Mouse (Mus musculus) MEL (cell line): ENCODE measurements at regions not wholly inside any gene's neighbourhood (a gene's known extent, or its start where the extent isn't known, plus 50 kb on each side); places are given as distances from the start of the nearest gene placed in this dataset.
A peak's percentile ranks its signal among the peaks of the same experiment; 100 is the strongest.

Source experiments
- DNase-seq: peaks from one replicate; pipeline ENCODE4 v3.0.0; 2011; ENCODE audit warnings: low read depth, low spot score
- H3K27ac ChIP-seq: 2 replicates; pipeline ENCODE4 v1.5.1; 2012; ENCODE audit warnings: low read depth, mild to moderate bottlenecking, control low read depth, low read length, moderate library complexity; ENCODE audit not compliant: control insufficient read depth
- H3K27me3 ChIP-seq, 2 experiments: fragments of 150-350 bp in 1 of 2; sonication (generic) in 1 of 2; 2 replicates each; pipeline ENCODE4 v1.6.1; 2012; ENCODE audit warnings: low read length in 2 of 2, mild to moderate bottlenecking in 2 of 2, improper control_type of control experiment in 1 of 2, moderate library complexity in 1 of 2; ENCODE audit not compliant: insufficient read depth in 2 of 2, control insufficient read depth in 1 of 2
- H3K36me3 ChIP-seq, 2 experiments: 2 replicates each; pipeline ENCODE4 v1.6.1; 2012 to 2014; ENCODE audit warnings: low read length in 2 of 2, improper control_type of control experiment in 1 of 2, inconsistent platforms in 1 of 2, mild to moderate bottlenecking in 1 of 2; ENCODE audit not compliant: insufficient read depth in 2 of 2, control insufficient read depth in 1 of 2
- H3K4me1 ChIP-seq, 2 experiments: fragments of 150-350 bp in 1 of 2; sonication (generic) in 1 of 2; 2 replicates each; pipeline ENCODE4 v1.6.1; 2012; ENCODE audit warnings: low read length in 2 of 2, improper control_type of control experiment in 1 of 2, mild to moderate bottlenecking in 1 of 2; ENCODE audit not compliant: insufficient read depth in 2 of 2, control insufficient read depth in 1 of 2
- H3K4me3 ChIP-seq, 2 experiments: fragments of 150-350 bp in 1 of 2; sonication (generic) in 1 of 2; 2 replicates each; pipeline ENCODE4 v1.5.1; 2012; ENCODE audit warnings: low read depth in 2 of 2, low read length in 2 of 2, mild to moderate bottlenecking in 2 of 2, moderate library complexity in 2 of 2, control low read depth in 1 of 2, improper control_type of control experiment in 1 of 2; ENCODE audit not compliant: control insufficient read depth in 1 of 2, insufficient read depth in 1 of 2
- H3K79me2 ChIP-seq: 2 replicates; pipeline ENCODE4 v1.6.1; 2012; ENCODE audit warnings: mild to moderate bottlenecking, low read length, moderate library complexity; ENCODE audit not compliant: control insufficient read depth, poor library complexity, insufficient read depth
- H3K9ac ChIP-seq: 2 replicates; pipeline ENCODE4 v1.6.1; 2012; ENCODE audit warnings: low read depth, mild to moderate bottlenecking, control low read depth, low read length, moderate library complexity; ENCODE audit not compliant: control insufficient read depth, poor library complexity, severe bottlenecking
- H3K9me3 ChIP-seq: fragments of 150-350 bp; sonication (generic); replicated peaks from 2 replicates; pipeline ENCODE4 v1.6.1; 2012; ENCODE audit warnings: mild to moderate bottlenecking, low read length, improper control_type of control experiment, moderate library complexity; ENCODE audit not compliant: insufficient read depth
- CHD2 ChIP-seq: IDR thresholded peaks from 2 replicates; pipeline ENCODE4 v1.6.1; 2011; ENCODE audit warnings: low read length, improper control_type of control experiment
- CTCF ChIP-seq, 3 experiments: IDR thresholded peaks in 2 of 3; conservative IDR thresholded peaks in 1 of 3; 2 replicates each; pipeline ENCODE4 v1.5.1; 2011 to 2012; ENCODE audit warnings: low read length in 3 of 3, low read depth in 2 of 3, mild to moderate bottlenecking in 2 of 3, improper control_type of control experiment in 1 of 3, inconsistent platforms in 1 of 3, mixed read lengths in 1 of 3, moderate library complexity in 1 of 3; ENCODE audit not compliant: control insufficient read depth in 1 of 3, insufficient read depth in 1 of 3, poor library complexity in 1 of 3, severe bottlenecking in 1 of 3
- EP300 ChIP-seq, 2 experiments: IDR thresholded peaks; 2 replicates each; pipeline ENCODE4 v1.6.1; 2011; ENCODE audit warnings: improper control_type of control experiment in 2 of 2, low read length in 2 of 2, low read depth in 1 of 2, mild to moderate bottlenecking in 1 of 2
- MAX ChIP-seq: IDR thresholded peaks from 2 replicates; pipeline ENCODE4 v1.6.1; 2011; ENCODE audit warnings: low read length, improper control_type of control experiment
- MEF2A ChIP-seq: IDR thresholded peaks from 2 replicates; pipeline ENCODE4 v1.6.1; 2014; ENCODE audit warnings: low read depth, mild to moderate bottlenecking, inconsistent platforms, low read length, improper control_type of control experiment; ENCODE audit not compliant: poor library complexity, insufficient replicate concordance, severe bottlenecking; ENCODE audit errors: extremely low read depth
- RAD21 ChIP-seq: IDR thresholded peaks from 2 replicates; pipeline ENCODE4 v1.6.1; 2011; ENCODE audit warnings: mild to moderate bottlenecking, low read depth, low read length, improper control_type of control experiment
- SMC3 ChIP-seq: IDR thresholded peaks from 2 replicates; pipeline ENCODE4 v1.6.1; 2011; ENCODE audit warnings: low read depth, low read length, improper control_type of control experiment
- TBP ChIP-seq: IDR thresholded peaks from 2 replicates; pipeline ENCODE4 v1.8.0; 2011; ENCODE audit warnings: low read depth, low read length, improper control_type of control experiment
- UBTF ChIP-seq: IDR thresholded peaks from 2 replicates; pipeline ENCODE4 v1.6.1; 2012; ENCODE audit warnings: low read depth, mild to moderate bottlenecking, inconsistent platforms, low read length, improper control_type of control experiment, moderate library complexity, borderline replicate concordance; ENCODE audit not compliant: insufficient read depth
- ZKSCAN1 ChIP-seq: IDR thresholded peaks from 2 replicates; pipeline ENCODE4 v1.6.1; 2012; ENCODE audit warnings: low read depth, mild to moderate bottlenecking, inconsistent platforms, low read length, improper control_type of control experiment, moderate library complexity

- no peak overlapping the region for H3K4me3 ChIP-seq
- TF ChIP-seq EP300 (IDR thresholded peaks at IDR 0.05; ENCODE audit: low read depth in 1 of 2, low read length in 2 of 2) (no peak), RAD21 (peak; percentile 8; the same call in 1 of the 2 replicates), MAX (no peak), CTCF (IDR thresholded peaks at IDR 0.05 in 2 of 3, conservative IDR thresholded peaks at IDR 0.05 in 1 of 3; ENCODE audit: control insufficient read depth in 1 of 3, insufficient read depth in 1 of 3, low read depth in 2 of 3, low read length in 3 of 3, poor library complexity in 1 of 3, severe bottlenecking in 1 of 3) (peak; percentile 38 to 64 (median 47)), CHD2 (no peak), UBTF (no peak), TBP (no peak), ZKSCAN1 (no peak), SMC3 (peak; percentile 17; the same call in 1 of the 2 replicates), MEF2A (no peak)
- TF ChIP-seq, all 39 proteins: peak for 3
- Histone ChIP-seq H3K27me3 (no peaks in the 10 kb centered on the region), H3K36me3 (no peaks in the 10 kb centered on the region), H3K79me2 (no peaks in the 10 kb centered on the region), H3K9me3 (no peaks in the 10 kb centered on the region), H3K9ac (no peak overlapping the region), H3K27ac (no peak overlapping the region), H3K4me1 (no peaks in the 10 kb centered on the region)
- peak; percentile 16 for DNase-seq
Measured at GRCm38 (mm10) chr15:54677660-54678059, 793.0 kb downstream of the Gm7489 start.
